Mouse (Mus musculus) CD4-positive, CD25-positive, alpha-beta regulatory T cell, adult 2 months (primary cell): Measurements from ENCODE around the gene Ankrd13d.

ENCODE experiments used
- DNase-seq: peaks from one replicate; pipeline ENCODE4 v3.0.0-alpha.2; 2012; ENCODE audit warnings: low read depth, low spot score

Ankrd13d gene

GRCm38 (mm10) chr19:4301735-4302651 is 19.1 kb upstream of the Ankrd13d start:
- DNase-seq: peak; percentile 80

GRCm38 (mm10) chr19:4300852-4301734 is 18.2 kb upstream of the Ankrd13d start:
- no peak for DNase-seq

GRCm38 (mm10) chr19:4300271-4300704 is 17.4 kb upstream of the Ankrd13d start:
- peak; percentile 92 for DNase-seq

GRCm38 (mm10) chr19:4299574-4300270 is 16.8 kb upstream of the Ankrd13d start:
- DNase-seq: peak; percentile 69

GRCm38 (mm10) chr19:4299126-4299525 is 16.2 kb upstream of the Ankrd13d start:
- no peak for DNase-seq

GRCm38 (mm10) chr19:4298322-4299121 is 15.6 kb upstream of the Ankrd13d start:
- no peak for DNase-seq

- peak; percentile 50 for DNase-seq
Observed at GRCm38 (mm10) chr19:4297851-4298250, 14.9 kb upstream of the Ankrd13d start.

- DNase-seq: no peak
Observed at GRCm38 (mm10) chr19:4296611-4297010, 13.7 kb upstream of the Ankrd13d start.

GRCm38 (mm10) chr19:4295391-4295790 is 12.5 kb upstream of the Ankrd13d start:
- no peak for DNase-seq

GRCm38 (mm10) chr19:4294381-4295097 is 11.6 kb upstream of the Ankrd13d start:
- peak; percentile 82 for DNase-seq

- DNase-seq: no peak
Observed at GRCm38 (mm10) chr19:4291161-4291560, 8.2 kb upstream of the Ankrd13d start.

GRCm38 (mm10) chr19:4290749-4291148 is 7.8 kb upstream of the Ankrd13d start:
- DNase-seq: no peak

GRCm38 (mm10) chr19:4283653-4284052 is 716 bp upstream of the Ankrd13d start:
- DNase-seq: no peak

- DNase-seq: no peak
Observed at GRCm38 (mm10) chr19:4280425-4280824, 2.5 kb downstream of the Ankrd13d start.

GRCm38 (mm10) chr19:4279487-4279886 is 3.5 kb downstream of the Ankrd13d start:
- peak; percentile 56 for DNase-seq

GRCm38 (mm10) chr19:4270972-4271371 is 12.0 kb downstream of the Ankrd13d start:
- no peak for DNase-seq

GRCm38 (mm10) chr19:4270187-4270586 is 12.8 kb downstream of the Ankrd13d start:
- DNase-seq: no peak

- DNase-seq: peak; percentile 81
Observed at GRCm38 (mm10) chr19:4268566-4269361, 14.2 kb downstream of the Ankrd13d start, which contains the start of gene Ssh3. TSS of gene Ssh3 (minus strand) at chr19:4269180.

- DNase-seq: no peak
Observed at GRCm38 (mm10) chr19:4265956-4266355, 17.0 kb downstream of the Ankrd13d start.
